Mouse (Mus musculus) MEL (cell line): ENCODE results near the gene Gm5065. TPM values are rescaled to one million over a fixed set of nuclear protein-coding genes. Genes with fewer than 3 reads are reported as not detected.

ENCODE experiments used
- DNase-seq: peaks from one replicate; pipeline ENCODE4 v3.0.0; 2011; ENCODE audit warnings: low read depth, low spot score
- H3K27ac ChIP-seq: 2 replicates; pipeline ENCODE4 v1.5.1; 2012; ENCODE audit warnings: low read depth, mild to moderate bottlenecking, control low read depth, low read length, moderate library complexity; ENCODE audit not compliant: control insufficient read depth
- H3K27me3 ChIP-seq, 2 experiments: fragments of 150-350 bp in 1 of 2; sonication (generic) in 1 of 2; 2 replicates each; pipeline ENCODE4 v1.6.1; 2012; ENCODE audit warnings: low read length in 2 of 2, mild to moderate bottlenecking in 2 of 2, improper control_type of control experiment in 1 of 2, moderate library complexity in 1 of 2; ENCODE audit not compliant: insufficient read depth in 2 of 2, control insufficient read depth in 1 of 2
- H3K36me3 ChIP-seq, 2 experiments: 2 replicates each; pipeline ENCODE4 v1.6.1; 2012 to 2014; ENCODE audit warnings: low read length in 2 of 2, improper control_type of control experiment in 1 of 2, inconsistent platforms in 1 of 2, mild to moderate bottlenecking in 1 of 2; ENCODE audit not compliant: insufficient read depth in 2 of 2, control insufficient read depth in 1 of 2
- H3K4me1 ChIP-seq, 2 experiments: fragments of 150-350 bp in 1 of 2; sonication (generic) in 1 of 2; 2 replicates each; pipeline ENCODE4 v1.6.1; 2012; ENCODE audit warnings: low read length in 2 of 2, improper control_type of control experiment in 1 of 2, mild to moderate bottlenecking in 1 of 2; ENCODE audit not compliant: insufficient read depth in 2 of 2, control insufficient read depth in 1 of 2
- H3K4me3 ChIP-seq, 2 experiments: fragments of 150-350 bp in 1 of 2; sonication (generic) in 1 of 2; 2 replicates each; pipeline ENCODE4 v1.5.1; 2012; ENCODE audit warnings: low read depth in 2 of 2, low read length in 2 of 2, mild to moderate bottlenecking in 2 of 2, moderate library complexity in 2 of 2, control low read depth in 1 of 2, improper control_type of control experiment in 1 of 2; ENCODE audit not compliant: control insufficient read depth in 1 of 2, insufficient read depth in 1 of 2
- H3K79me2 ChIP-seq: 2 replicates; pipeline ENCODE4 v1.6.1; 2012; ENCODE audit warnings: mild to moderate bottlenecking, low read length, moderate library complexity; ENCODE audit not compliant: control insufficient read depth, poor library complexity, insufficient read depth
- H3K9ac ChIP-seq: 2 replicates; pipeline ENCODE4 v1.6.1; 2012; ENCODE audit warnings: low read depth, mild to moderate bottlenecking, control low read depth, low read length, moderate library complexity; ENCODE audit not compliant: control insufficient read depth, poor library complexity, severe bottlenecking
- H3K9me3 ChIP-seq: fragments of 150-350 bp; sonication (generic); replicated peaks from 2 replicates; pipeline ENCODE4 v1.6.1; 2012; ENCODE audit warnings: mild to moderate bottlenecking, low read length, improper control_type of control experiment, moderate library complexity; ENCODE audit not compliant: insufficient read depth
- BHLHE40 ChIP-seq: IDR thresholded peaks from 2 replicates; pipeline ENCODE4 v1.6.1; 2012; ENCODE audit warnings: low read depth, mild to moderate bottlenecking, inconsistent platforms, low read length, improper control_type of control experiment, borderline replicate concordance
- CHD1 ChIP-seq: IDR thresholded peaks from 2 replicates; pipeline ENCODE4 v1.6.1; 2012; ENCODE audit warnings: low read depth, mild to moderate bottlenecking, inconsistent platforms, low read length, improper control_type of control experiment
- CTCF ChIP-seq, 3 experiments: IDR thresholded peaks in 2 of 3; conservative IDR thresholded peaks in 1 of 3; 2 replicates each; pipeline ENCODE4 v1.5.1; 2011 to 2012; ENCODE audit warnings: low read length in 3 of 3, low read depth in 2 of 3, mild to moderate bottlenecking in 2 of 3, improper control_type of control experiment in 1 of 3, inconsistent platforms in 1 of 3, mixed read lengths in 1 of 3, moderate library complexity in 1 of 3; ENCODE audit not compliant: control insufficient read depth in 1 of 3, insufficient read depth in 1 of 3, poor library complexity in 1 of 3, severe bottlenecking in 1 of 3
- E2F4 ChIP-seq: IDR thresholded peaks from 2 replicates; pipeline ENCODE4 v1.6.1; 2011; ENCODE audit warnings: low read depth, low read length, improper control_type of control experiment, borderline replicate concordance
- EP300 ChIP-seq, 2 experiments: IDR thresholded peaks; 2 replicates each; pipeline ENCODE4 v1.6.1; 2011; ENCODE audit warnings: improper control_type of control experiment in 2 of 2, low read length in 2 of 2, low read depth in 1 of 2, mild to moderate bottlenecking in 1 of 2
- HCFC1 ChIP-seq: IDR thresholded peaks from 2 replicates; pipeline ENCODE4 v1.6.1; 2012; ENCODE audit warnings: low read depth, mild to moderate bottlenecking, inconsistent platforms, low read length, improper control_type of control experiment, moderate library complexity
- JUND ChIP-seq: IDR thresholded peaks from 2 replicates; pipeline ENCODE4 v1.6.1; 2011; ENCODE audit warnings: low read depth, mild to moderate bottlenecking, improper control_type of control experiment, low read length
- KAT2A ChIP-seq: conservative IDR thresholded peaks from 2 replicates; pipeline ENCODE4 v1.6.1; 2012; ENCODE audit warnings: low read depth, low read length, improper control_type of control experiment, inconsistent platforms
- MAX ChIP-seq: IDR thresholded peaks from 2 replicates; pipeline ENCODE4 v1.6.1; 2011; ENCODE audit warnings: low read length, improper control_type of control experiment
- MEF2A ChIP-seq: IDR thresholded peaks from 2 replicates; pipeline ENCODE4 v1.6.1; 2014; ENCODE audit warnings: low read depth, mild to moderate bottlenecking, inconsistent platforms, low read length, improper control_type of control experiment; ENCODE audit not compliant: poor library complexity, insufficient replicate concordance, severe bottlenecking; ENCODE audit errors: extremely low read depth
- MYB ChIP-seq: IDR thresholded peaks from 2 replicates; pipeline ENCODE4 v1.6.1; 2011; ENCODE audit warnings: mild to moderate bottlenecking, low read depth, low read length, improper control_type of control experiment
- NELFE ChIP-seq: IDR thresholded peaks from 2 replicates; pipeline ENCODE4 v1.6.1; 2011; ENCODE audit warnings: low read depth, low read length, improper control_type of control experiment
- NRF1 ChIP-seq: IDR thresholded peaks from 2 replicates; pipeline ENCODE4 v1.6.1; 2014; ENCODE audit warnings: low read depth, mild to moderate bottlenecking, inconsistent platforms, low read length, improper control_type of control experiment, moderate library complexity; ENCODE audit not compliant: poor library complexity, insufficient read depth, severe bottlenecking
- POLR2AphosphoS2 ChIP-seq: IDR thresholded peaks from 2 replicates; pipeline ENCODE4 v1.6.1; 2011; ENCODE audit warnings: low read length, improper control_type of control experiment
- RCOR1 ChIP-seq: IDR thresholded peaks from 2 replicates; pipeline ENCODE4 v1.6.1; 2012; ENCODE audit warnings: low read depth, mild to moderate bottlenecking, inconsistent platforms, low read length, improper control_type of control experiment
- SMC3 ChIP-seq: IDR thresholded peaks from 2 replicates; pipeline ENCODE4 v1.6.1; 2011; ENCODE audit warnings: low read depth, low read length, improper control_type of control experiment
- TBP ChIP-seq: IDR thresholded peaks from 2 replicates; pipeline ENCODE4 v1.8.0; 2011; ENCODE audit warnings: low read depth, low read length, improper control_type of control experiment
- TCF12 ChIP-seq: IDR thresholded peaks from 2 replicates; pipeline ENCODE4 v1.6.1; 2014; ENCODE audit warnings: low read depth, mild to moderate bottlenecking, inconsistent platforms, low read length, improper control_type of control experiment, moderate library complexity
- USF1 ChIP-seq: IDR thresholded peaks from 2 replicates; pipeline ENCODE4 v1.6.1; 2014; ENCODE audit warnings: low read depth, mild to moderate bottlenecking, inconsistent platforms, low read length, improper control_type of control experiment, moderate library complexity
- ZC3H11A ChIP-seq: IDR thresholded peaks from 2 replicates; pipeline ENCODE4 v1.6.1; 2012; ENCODE audit warnings: low read depth, mild to moderate bottlenecking, inconsistent platforms, low read length, improper control_type of control experiment
- ZKSCAN1 ChIP-seq: IDR thresholded peaks from 2 replicates; pipeline ENCODE4 v1.6.1; 2012; ENCODE audit warnings: low read depth, mild to moderate bottlenecking, inconsistent platforms, low read length, improper control_type of control experiment, moderate library complexity
- ZNF384 ChIP-seq: IDR thresholded peaks from 2 replicates; pipeline ENCODE4 v1.6.1; 2012; ENCODE audit warnings: low read depth, mild to moderate bottlenecking, inconsistent platforms, low read length, improper control_type of control experiment
- polyA plus RNA-seq, 2 experiments: library from polyadenylated mRNA; stranded (reverse) in 1 of 2; unstranded in 1 of 2; fragments of >175 nt in 1 of 2; fragments of >200 nt in 1 of 2; gene quantifications; 2 replicates each; pipeline versions ENCODE4 v1.2.1 to v1.2.4; 2012; ENCODE audit warnings: low replicate concordance in 2 of 2, low read depth in 1 of 2; ENCODE audit not compliant: insufficient read length in 2 of 2, insufficient read depth in 1 of 2, missing spikeins in 1 of 2
- total RNA-seq: library from RNA; depleted of rRNA; stranded (reverse); fragments of 300-350 nt; gene quantifications from 2 replicates; pipeline ENCODE4 v1.2.3, GENCODE M21; 2012; rRNA removed

Gene Gm5065
- total RNA-seq (not detected in 2 replicates), polyA plus RNA-seq (not detected)

GRCm38 (mm10) chr7:5350237-5350636 lies at the start of gene Gm5065:
TSS of gene Gm5065 (plus strand) at chr7:5350537.
- H3K4me1 ChIP-seq, result no peaks in the 10 kb centered on the region
- H3K36me3 ChIP-seq, result no peaks in the 10 kb centered on the region
- TF ChIP-seq MEF2A, result no peak
- no peak for TF ChIP-seq SMC3
- no peak for TF ChIP-seq NRF1
- no peak for TF ChIP-seq RCOR1
- no peak for TF ChIP-seq KAT2A
- no peak for TF ChIP-seq JUND
- TF ChIP-seq ZKSCAN1, result no peak
- TF ChIP-seq NELFE, result no peak
- no peak for TF ChIP-seq ZNF384
- TF ChIP-seq HCFC1, result no peak
- no peak for TF ChIP-seq POLR2AphosphoS2
- no peak for TF ChIP-seq E2F4
- TF ChIP-seq ZC3H11A, result no peak
- TF ChIP-seq MAX, result no peak
- no peak for TF ChIP-seq TCF12
- no peaks in the 10 kb centered on the region for H3K27me3 ChIP-seq
- no peak within 1 kb of the TSS for H3K4me3 ChIP-seq
- H3K9ac ChIP-seq, result no peak within 1 kb of the TSS
- no peaks in the 10 kb centered on the region for H3K79me2 ChIP-seq
- no peak for DNase-seq
- H3K9me3 ChIP-seq, result no peaks in the 10 kb centered on the region
- H3K27ac ChIP-seq, result no peak within 1 kb of the TSS

GRCm38 (mm10) chr7:5327511-5327910 lies 22.8 kb upstream of the Gm5065 start:
- no peaks in the 10 kb centered on the region for H3K4me1 ChIP-seq
- H3K79me2 ChIP-seq, result no peaks in the 10 kb centered on the region
- DNase-seq, result no peak
- H3K9me3 ChIP-seq, result no peaks in the 10 kb centered on the region
- no peaks in the 10 kb centered on the region for H3K36me3 ChIP-seq
- no peaks in the 10 kb centered on the region for H3K27me3 ChIP-seq
- H3K27ac ChIP-seq, result no peak overlapping the region
- no peak overlapping the region for H3K9ac ChIP-seq
- TF ChIP-seq USF1, result no peak
- no peak for TF ChIP-seq EP300 (IDR thresholded peaks at IDR 0.05; ENCODE audit: low read depth in 1 of 2, low read length in 2 of 2)
- TF ChIP-seq CTCF (IDR thresholded peaks at IDR 0.05 in 2 of 3, conservative IDR thresholded peaks at IDR 0.05 in 1 of 3; ENCODE audit: control insufficient read depth in 1 of 3, insufficient read depth in 1 of 3, low read depth in 2 of 3, low read length in 3 of 3, poor library complexity in 1 of 3, severe bottlenecking in 1 of 3), result no peak
- no peak for TF ChIP-seq MYB
- TF ChIP-seq BHLHE40, result no peak
- no peak for TF ChIP-seq TBP
- TF ChIP-seq KAT2A, result no peak
- TF ChIP-seq POLR2AphosphoS2, result no peak
- no peak for TF ChIP-seq CHD1
- no peak overlapping the region for H3K4me3 ChIP-seq
